Mouse (Mus musculus): ENCODE results near the gene Bnipl. TPM values are rescaled to one million over a fixed set of nuclear protein-coding genes. Genes with fewer than 3 reads are reported as not detected.
"Not testable (repeated sequence)": the region's sequence is repeated elsewhere in the genome, so short reads cannot be mapped to it uniquely, and the experiment has no call there.

Bnipl gene
- total RNA-seq, 2 experiments from 2014 or later: not detected

DNA sequence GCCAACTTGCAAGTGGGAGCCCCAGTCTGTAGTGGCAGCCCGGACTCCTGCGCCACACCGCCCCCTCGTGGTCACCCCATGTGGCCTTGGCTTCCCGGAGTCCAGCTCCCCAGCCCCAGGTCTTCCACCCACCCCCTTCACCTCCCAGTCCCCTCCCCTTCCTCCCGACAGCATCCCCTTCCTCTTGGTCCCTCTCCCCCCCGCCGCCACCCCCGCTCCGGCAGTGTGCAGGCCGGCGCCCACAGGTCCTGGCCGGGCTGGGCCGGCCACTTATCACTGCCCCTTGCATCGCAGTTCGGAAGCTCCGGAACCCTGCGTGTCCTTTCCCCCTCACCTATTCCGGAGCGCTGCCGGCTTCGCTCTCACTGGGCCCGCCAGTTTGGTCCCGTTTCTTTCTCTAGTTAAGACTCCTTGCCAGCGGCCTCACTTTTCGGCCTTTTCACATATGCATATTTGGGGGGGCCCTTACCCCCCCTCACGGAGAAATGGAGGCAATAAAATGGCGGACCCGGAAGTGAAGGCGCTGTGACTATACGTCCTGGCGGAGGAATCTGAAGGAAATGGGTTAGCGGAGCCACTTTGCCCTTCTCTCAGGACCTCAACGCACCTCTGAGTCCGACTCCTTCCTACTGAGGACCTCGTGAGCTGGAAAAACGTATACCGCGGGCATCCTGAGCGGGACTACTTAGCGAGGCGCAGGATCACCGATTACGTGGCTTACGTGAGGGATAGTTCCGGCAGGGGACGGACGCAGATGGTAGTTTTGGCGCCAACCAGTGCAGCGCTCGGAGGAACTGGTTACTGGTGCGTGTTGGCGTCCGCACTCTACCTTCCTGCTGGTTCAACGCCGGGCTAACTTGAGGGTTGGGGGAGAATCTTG lies 33.5 kb downstream of the Bnipl start, which contains the start of gene Gabpb2:
TSS of gene Gabpb2 (minus strand) at position 662 of the 880 bp plus-strand sequence.
- peak; percentile 88 for ATAC-seq (ENCODE audit: poor library complexity, severe bottlenecking)

DNA sequence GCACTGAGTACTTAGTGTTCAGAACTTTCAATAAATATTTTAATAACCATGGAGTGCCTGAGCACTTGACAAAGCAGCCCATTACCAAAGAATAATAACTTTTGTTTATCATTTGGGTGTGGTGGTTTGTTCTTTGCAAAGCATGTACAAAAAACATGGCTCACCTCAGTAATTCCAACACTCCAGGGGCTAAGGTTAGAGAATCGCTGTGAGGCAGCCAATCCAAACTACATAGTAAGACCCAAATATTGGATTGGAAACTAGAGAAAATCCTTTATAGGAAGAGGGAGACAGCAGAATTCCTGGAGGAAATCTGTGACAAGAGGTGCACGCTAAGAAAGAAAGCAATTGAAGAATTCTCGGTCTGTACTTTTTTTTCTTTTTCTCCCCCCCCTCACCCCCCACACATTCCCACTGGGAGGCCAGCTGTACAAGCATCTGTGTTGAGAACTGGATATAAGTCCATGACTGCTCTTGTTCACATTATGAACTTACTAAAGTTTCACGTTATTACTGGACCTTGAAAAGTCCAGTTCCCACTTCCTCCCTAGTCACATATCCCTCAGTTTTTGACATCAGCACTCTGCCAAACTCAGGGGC lies 34.2 kb downstream of the Bnipl start:
- 0 out of 2 replicates have a peak, but pooled peaks have one; percentile 1 for ATAC-seq (ENCODE audit: poor library complexity, severe bottlenecking)

GRCm38 (mm10) chr3:95213609-95213975 lies 37.4 kb downstream of the Bnipl start:
- ATAC-seq (ENCODE audit: poor library complexity, severe bottlenecking): no peak

DNA sequence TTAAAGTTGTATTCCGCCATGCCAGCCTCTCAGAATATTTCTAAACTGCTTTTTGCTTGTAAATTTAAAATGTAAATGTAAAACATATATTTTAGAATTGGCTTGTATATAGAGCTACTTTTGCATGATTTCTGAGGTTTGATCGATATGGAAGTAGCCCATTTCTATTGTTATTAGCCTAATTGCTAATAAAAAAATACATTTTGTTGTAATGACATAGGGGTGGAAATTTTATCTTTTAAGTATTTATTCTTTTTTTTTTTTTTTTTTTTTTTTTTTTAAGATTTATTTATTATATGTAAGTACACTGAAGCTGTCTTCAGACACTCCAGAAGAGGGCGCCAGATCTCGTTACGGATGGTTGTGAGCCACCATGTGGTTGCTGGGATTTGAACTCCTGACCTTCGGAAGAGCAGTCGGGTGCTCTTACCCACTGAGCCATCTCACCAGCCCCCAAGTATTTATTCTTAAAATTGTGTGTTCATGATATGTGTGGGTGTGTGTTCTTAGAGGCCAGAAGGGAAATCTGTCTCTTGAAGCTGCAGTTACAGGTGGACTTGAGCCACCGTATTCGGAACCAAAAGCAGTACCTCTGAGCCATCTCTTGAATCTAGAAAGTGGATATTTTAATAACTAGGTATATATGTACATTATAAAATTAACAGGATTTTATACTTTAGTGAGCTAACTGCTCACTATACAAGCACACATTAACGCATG lies 37.9 kb downstream of the Bnipl start:
- not testable (repeated sequence) for ATAC-seq (ENCODE audit: poor library complexity, severe bottlenecking)

GRCm38 (mm10) chr3:95210585-95210984 lies 40.4 kb downstream of the Bnipl start:
- no peak for ATAC-seq (ENCODE audit: poor library complexity, severe bottlenecking)

GRCm38 (mm10) chr3:95208286-95208685 lies 42.7 kb downstream of the Bnipl start:
- ATAC-seq (ENCODE audit: poor library complexity, severe bottlenecking): no peak

- ATAC-seq (ENCODE audit: poor library complexity, severe bottlenecking): no peak
These were observed 47.1 kb downstream of the Bnipl start for GRCm38 (mm10) chr3:95203880-95204279.

- no peak for ATAC-seq (ENCODE audit: poor library complexity, severe bottlenecking)
These were observed 50.4 kb downstream of the Bnipl start for GRCm38 (mm10) chr3:95200562-95200961.

- ATAC-seq (ENCODE audit: poor library complexity, severe bottlenecking): no peak
These were observed 50.9 kb downstream of the Bnipl start for GRCm38 (mm10) chr3:95200132-95200531.

DNA sequence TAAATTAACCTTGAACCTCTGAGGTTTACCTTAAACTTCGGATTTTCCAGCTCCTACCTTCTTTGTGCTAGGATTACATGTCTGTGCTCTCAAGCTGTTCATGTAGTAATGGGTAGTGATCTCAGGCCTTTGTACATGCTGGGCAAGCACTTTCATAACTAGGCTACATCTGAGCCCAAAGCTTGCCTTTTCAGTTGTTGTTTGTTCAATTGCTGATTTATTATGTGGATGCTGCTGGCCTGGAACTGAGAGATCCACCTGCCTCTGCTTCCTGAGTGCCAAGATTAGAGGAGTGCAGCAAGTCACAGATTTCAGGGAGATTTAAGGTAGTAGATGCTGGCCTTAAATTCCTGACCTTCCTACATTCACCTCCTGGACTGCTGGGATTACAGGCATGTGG lies 51.9 kb downstream of the Bnipl start:
- ATAC-seq (ENCODE audit: poor library complexity, severe bottlenecking): no peak

- ATAC-seq (ENCODE audit: poor library complexity, severe bottlenecking): no peak
These were observed 55.2 kb downstream of the Bnipl start for GRCm38 (mm10) chr3:95195772-95196171.

DNA sequence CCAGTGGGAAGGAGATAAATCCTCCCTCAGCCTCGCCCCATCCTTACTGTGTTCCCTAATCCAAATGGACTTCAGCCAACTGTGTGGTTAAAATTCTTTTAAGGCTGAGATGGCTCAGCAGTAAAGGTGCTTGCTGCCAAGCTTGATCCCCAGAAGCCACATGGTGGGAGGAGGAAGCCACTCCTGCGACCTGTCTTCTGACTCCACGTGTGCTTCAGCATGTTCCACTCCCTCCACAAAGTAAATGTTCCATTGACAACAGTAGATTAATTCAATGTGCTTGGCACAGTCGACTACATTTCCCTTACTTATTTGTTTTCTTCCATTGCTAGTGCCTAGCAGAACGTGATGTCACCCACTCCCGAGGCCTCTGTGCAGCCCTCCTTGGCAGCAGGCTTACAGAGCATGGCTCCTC lies 56.3 kb downstream of the Bnipl start:
- ATAC-seq (ENCODE audit: poor library complexity, severe bottlenecking): no peak

Other genes with a start within 250 kb of the Bnipl start
- gene Zfp687, start 235.7 kb downstream of the Bnipl start, total RNA-seq (2015): 10.0 and 15.7 TPM in 2 replicates
- 11.7 and 39.5 TPM in 2 replicates for gene Zfp687, start 235.7 kb downstream of the Bnipl start, total RNA-seq (2017)
- gene Psmd4, start 208.6 kb downstream of the Bnipl start, total RNA-seq (2015): 80.0 and 91.9 TPM in 2 replicates
- gene Psmd4, start 208.6 kb downstream of the Bnipl start, total RNA-seq (2017): 224 and 226 TPM in 2 replicates
- 9.7 and 15.8 TPM in 2 replicates for gene Pip5k1a, start 144.3 kb downstream of the Bnipl start, total RNA-seq (2015)
- 12.4 and 14.5 TPM in 2 replicates for gene Pip5k1a, start 144.3 kb downstream of the Bnipl start, total RNA-seq (2017)
- gene Vps72, start 140.2 kb downstream of the Bnipl start, total RNA-seq (2015): 33.6 and 37.3 TPM in 2 replicates
- gene Vps72, start 140.2 kb downstream of the Bnipl start, total RNA-seq (2017): 74.0 and 77.3 TPM in 2 replicates
- 1.1 and 4.4 TPM in 2 replicates for gene Tmod4, start 126.7 kb downstream of the Bnipl start, total RNA-seq (2015)
- not detected in 2 replicates for gene Tmod4, start 126.7 kb downstream of the Bnipl start, total RNA-seq (2017)
- gene Scnm1, start 117.2 kb downstream of the Bnipl start, total RNA-seq (2015): 51.3 and 61.3 TPM in 2 replicates
- gene Scnm1, start 117.2 kb downstream of the Bnipl start, total RNA-seq (2017): 68.0 and 72.8 TPM in 2 replicates
- gene Lysmd1, start 117.1 kb downstream of the Bnipl start, total RNA-seq (2015): 3.3 and 3.8 TPM in 2 replicates
- gene Lysmd1, start 117.1 kb downstream of the Bnipl start, total RNA-seq (2017): 4.4 and 5.0 TPM in 2 replicates
- 77.5 and 85.2 TPM in 2 replicates for gene Tnfaip8l2, start 108.8 kb downstream of the Bnipl start, total RNA-seq (2015)
- gene Tnfaip8l2, start 108.8 kb downstream of the Bnipl start, total RNA-seq (2017): 103 and 115 TPM in 2 replicates
- 0.04 TPM in 1 of 2 replicates, not detected in the other for gene Sema6c, start 90.7 kb downstream of the Bnipl start, total RNA-seq (2015)
- not detected in 2 replicates for gene Sema6c, start 90.7 kb downstream of the Bnipl start, total RNA-seq (2017)
- 37.6 and 39.3 TPM in 2 replicates for gene Gabpb2, start 33.3 kb downstream of the Bnipl start, total RNA-seq (2015)
- 64.2 and 73.3 TPM in 2 replicates for gene Gabpb2, start 33.3 kb downstream of the Bnipl start, total RNA-seq (2017)
- gene Cdc42se1, start 22.5 kb downstream of the Bnipl start, total RNA-seq (2015): 131 and 142 TPM in 2 replicates
- 151 TPM in 2 replicates for gene Cdc42se1, start 22.5 kb downstream of the Bnipl start, total RNA-seq (2017)
- 3.3 and 6.1 TPM in 2 replicates for gene Mllt11, start 19.0 kb downstream of the Bnipl start, total RNA-seq (2015)
- gene Mllt11, start 19.0 kb downstream of the Bnipl start, total RNA-seq (2017): 2.8 and 7.3 TPM in 2 replicates
- 0.16 and 0.21 TPM in 2 replicates for gene Gm128, start 9.6 kb downstream of the Bnipl start, total RNA-seq (2015)
- gene Gm128, start 9.6 kb downstream of the Bnipl start, total RNA-seq (2017): not detected in 2 replicates
- 49.5 and 55.2 TPM in 2 replicates for gene Mindy1, start 30.2 kb upstream of the Bnipl start, total RNA-seq (2015)
- gene Mindy1, start 30.2 kb upstream of the Bnipl start, total RNA-seq (2017): 44.0 and 54.1 TPM in 2 replicates
- gene Prune1, start 30.9 kb upstream of the Bnipl start, total RNA-seq (2015): 12.4 and 14.5 TPM in 2 replicates
- 7.8 and 10.2 TPM in 2 replicates for gene Prune1, start 30.9 kb upstream of the Bnipl start, total RNA-seq (2017)
- 3.0 and 3.8 TPM in 2 replicates for gene Anxa9, start 56.0 kb upstream of the Bnipl start, total RNA-seq (2015)
- 1.9 and 2.4 TPM in 2 replicates for gene Anxa9, start 56.0 kb upstream of the Bnipl start, total RNA-seq (2017)
- gene Cers2, start 63.6 kb upstream of the Bnipl start, total RNA-seq (2015): 184 and 191 TPM in 2 replicates
- 86.0 and 107 TPM in 2 replicates for gene Cers2, start 63.6 kb upstream of the Bnipl start, total RNA-seq (2017)
- 20.5 and 21.2 TPM in 2 replicates for gene Setdb1, start 106.0 kb upstream of the Bnipl start, total RNA-seq (2015)
- 22.4 and 23.8 TPM in 2 replicates for gene Setdb1, start 106.0 kb upstream of the Bnipl start, total RNA-seq (2017)
- not detected in 2 replicates for gene 4930558C23Rik, start 151.6 kb upstream of the Bnipl start, total RNA-seq (2015)
- not detected in 2 replicates for gene 4930558C23Rik, start 151.6 kb upstream of the Bnipl start, total RNA-seq (2017)
- 26.8 and 30.6 TPM in 2 replicates for gene Arnt, start 183.2 kb upstream of the Bnipl start, total RNA-seq (2015)
- 27.8 and 36.1 TPM in 2 replicates for gene Arnt, start 183.2 kb upstream of the Bnipl start, total RNA-seq (2017)
- 0.11 TPM in 1 of 2 replicates, not detected in the other for gene Ctsk, start 248.1 kb upstream of the Bnipl start, total RNA-seq (2015)
- gene Ctsk, start 248.1 kb upstream of the Bnipl start, total RNA-seq (2017): 0.33 and 0.62 TPM in 2 replicates